Mouse (Mus musculus) heart, embryonic 12.5 days (tissue): ENCODE results near the gene Smarcd2. TPM values are rescaled to one million over a fixed set of nuclear protein-coding genes. Genes with fewer than 3 reads are reported as not detected.
A peak's percentile ranks its signal among the peaks of the same experiment; 100 is the strongest.

Source experiments
- ATAC-seq: fragments of 200-750 bp; cut with Nextera tagmentation; 2 replicates; pipeline ENCODE4 v1.8.0; 2017; ENCODE audit warnings: moderate TSS enrichment, moderate library complexity; ENCODE audit not compliant: insufficient number of reproducible peaks, low FRiP score
- H3K27ac ChIP-seq: fragments of 300-500 bp; sonication (generic); 2 replicates; pipeline ENCODE4 v1.5.1; 2016; ENCODE audit warnings: mild to moderate bottlenecking, moderate library complexity; ENCODE audit not compliant: poor library complexity, severe bottlenecking
- H3K27me3 ChIP-seq: fragments of 300-500 bp; sonication (generic); replicated peaks from 2 replicates; pipeline ENCODE4 v1.6.1; 2016; ENCODE audit warnings: mild to moderate bottlenecking, moderate library complexity
- H3K36me3 ChIP-seq: fragments of 300-500 bp; sonication (generic); 2 replicates; pipeline ENCODE4 v1.6.1; 2016; ENCODE audit warnings: mild to moderate bottlenecking, moderate library complexity
- H3K4me1 ChIP-seq: fragments of 300-500 bp; sonication (generic); replicated peaks from 2 replicates; pipeline ENCODE4 v1.6.1; 2016; ENCODE audit warnings: mild to moderate bottlenecking
- H3K4me2 ChIP-seq: fragments of 300-500 bp; sonication (generic); 2 replicates; pipeline ENCODE4 v1.6.1; 2016; ENCODE audit warnings: mild to moderate bottlenecking, moderate library complexity
- H3K4me3 ChIP-seq: fragments of 300-500 bp; sonication (generic); 2 replicates; pipeline ENCODE4 v1.5.1; 2016; ENCODE audit warnings: mild to moderate bottlenecking
- H3K9ac ChIP-seq: fragments of 300-500 bp; sonication (generic); 2 replicates; pipeline ENCODE4 v1.6.1; 2016; ENCODE audit warnings: mild to moderate bottlenecking, moderate library complexity
- H3K9me3 ChIP-seq: fragments of 300-500 bp; sonication (generic); replicated peaks from 2 replicates; pipeline ENCODE4 v1.6.1; 2016; ENCODE audit warnings: mild to moderate bottlenecking, moderate library complexity
- WGBS: fragments of 180-500 bp; shearing (Covaris S2); methylation state at CpG from one replicate; pipeline ENCODE4 v1.1.7; 2016; 5-methylcytosine and 5-hydroxymethylcytosine counted together
- polyA plus RNA-seq: library from polyadenylated mRNA; unstranded; fragments of >200 nt; fragmentation: Nextera tagmentation; extraction: Ambion mirVana; gene quantifications from 2 replicates; pipeline ENCODE4 v1.2.1, GENCODE M21; 2016

Gene Smarcd2
- polyA plus RNA-seq, 1 experiment from 2014 or later: 25.3 TPM

DNA sequence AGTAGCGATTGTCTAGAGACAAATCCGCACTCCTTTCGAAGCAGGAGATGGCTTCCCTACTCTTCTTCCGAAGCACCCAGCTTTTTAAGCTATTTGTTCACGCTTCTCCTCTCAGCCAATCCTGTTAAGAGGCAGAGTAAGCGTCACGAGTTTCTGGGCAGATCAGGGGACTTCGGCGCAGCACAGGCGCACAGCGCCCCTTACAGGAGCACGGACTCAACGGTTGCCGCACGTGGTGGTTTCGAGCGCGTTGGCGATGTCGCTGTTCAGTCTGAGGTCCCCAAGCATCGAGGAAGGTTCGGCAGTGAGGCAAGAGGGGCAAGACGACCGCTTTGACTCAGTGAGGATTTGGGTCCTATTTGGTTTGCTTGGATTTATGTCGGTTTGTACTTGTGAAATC lies 3.7 kb upstream of the Smarcd2 start, which contains the start of gene Tcam1:
Gene Tcam1, plus strand, starts transcription at position 219 of the 400 bp plus-strand sequence.
- ATAC-seq: peak; percentile 19; the same call in 1 of the 2 replicates
- Histone ChIP-seq H3K9ac (no peak within 1 kb of the TSS), H3K4me2 (peak within 1 kb of the TSS; percentile 55), H3K4me1 (peaks cover 10% of the 10 kb centered on the region), H3K27me3 (no peaks in the 10 kb centered on the region), H3K27ac (no peak within 1 kb of the TSS), H3K9me3 (no peaks in the 10 kb centered on the region), H3K36me3 (no peaks in the 10 kb centered on the region), H3K4me3 (no peak within 1 kb of the TSS; the same call in 1 of the 2 replicates)
- 7% methylated on average over 25 of the region's 25 CpGs for WGBS

DNA sequence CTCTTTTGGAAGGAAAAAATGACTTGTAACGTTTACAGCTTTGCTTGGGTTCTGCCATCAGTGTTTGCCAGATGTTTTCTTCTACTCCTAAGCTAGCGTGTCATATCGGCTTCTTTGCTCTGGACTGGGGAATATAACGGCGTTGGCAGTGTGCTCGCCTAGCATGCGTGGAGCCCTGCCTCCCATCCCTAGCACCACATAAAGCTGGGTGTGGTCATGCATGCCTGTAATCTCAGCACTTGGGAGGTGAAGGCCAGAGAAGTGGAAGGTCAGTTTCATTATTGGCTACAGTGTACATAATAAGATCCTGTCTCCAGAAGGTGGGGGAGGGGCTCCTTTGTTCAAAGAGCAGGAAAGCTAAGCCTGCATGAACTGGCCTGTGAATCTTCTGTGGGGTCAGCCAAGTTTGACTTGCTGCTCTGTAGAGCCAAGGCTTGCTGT lies 2.2 kb upstream of the Smarcd2 start:
- Histone ChIP-seq H3K4me2 (no peak overlapping the region), H3K36me3 (no peaks in the 10 kb centered on the region), H3K9me3 (no peaks in the 10 kb centered on the region), H3K27me3 (no peaks in the 10 kb centered on the region), H3K9ac (no peak overlapping the region), H3K4me3 (no peak overlapping the region), H3K27ac (no peak overlapping the region), H3K4me1 (peaks cover 24% of the 10 kb centered on the region)
- WGBS: 87% methylated on average over 7 of the region's 7 CpGs
- ATAC-seq: no peak

DNA sequence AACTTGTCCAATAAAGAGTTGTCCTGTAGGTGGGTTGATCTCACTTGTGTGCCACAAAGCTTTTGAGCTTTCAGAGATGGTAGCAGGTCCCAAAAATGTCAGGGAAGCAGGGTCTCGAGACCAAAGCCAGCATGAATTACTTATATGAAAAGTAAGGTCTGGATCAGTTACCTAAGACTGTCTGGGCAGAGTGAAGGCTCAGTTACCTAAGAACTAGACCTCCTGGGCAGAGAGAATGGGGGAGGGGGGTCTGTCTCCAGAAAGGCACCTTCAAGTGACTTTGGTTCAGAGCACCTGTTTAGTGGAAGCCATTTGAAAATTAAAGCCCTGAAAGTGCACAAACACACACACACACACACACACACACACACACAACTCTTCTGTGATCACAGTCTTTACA lies 1.6 kb upstream of the Smarcd2 start:
- WGBS: 93% methylated on average over 1 of the region's 1 CpGs
- H3K4me2 ChIP-seq: no peak overlapping the region
- no peak for ATAC-seq

DNA sequence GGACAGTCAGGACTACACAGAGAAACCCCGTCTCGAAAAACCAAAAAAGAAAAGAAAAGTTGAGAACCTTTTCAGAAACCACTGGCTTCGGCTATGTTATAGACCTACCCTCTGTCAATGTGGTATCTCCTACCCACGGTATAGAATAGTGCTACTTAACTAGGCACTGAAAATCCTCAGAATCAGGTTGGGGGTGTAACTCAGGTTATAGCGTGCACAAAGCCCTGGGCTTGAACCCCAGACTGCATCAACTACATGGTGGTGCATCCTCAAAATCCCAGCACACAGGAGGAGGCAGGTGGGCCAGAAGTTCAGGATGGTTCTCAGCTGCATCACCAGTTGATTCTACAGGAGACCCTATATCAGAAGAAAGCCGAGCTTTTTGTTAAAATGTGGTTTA lies 1.0 kb upstream of the Smarcd2 start:
- WGBS: 93% methylated on average over 6 of the region's 6 CpGs
- H3K4me2 ChIP-seq: peak overlapping the region; percentile 87
- H3K9ac ChIP-seq: no peak overlapping the region
- no peaks in the 10 kb centered on the region for H3K36me3 ChIP-seq
- no peak for ATAC-seq
- no peaks in the 10 kb centered on the region for H3K9me3 ChIP-seq
- H3K4me3 ChIP-seq: peak overlapping the region; percentile 95; the same call in 1 of the 2 replicates
- H3K27ac ChIP-seq: no peak overlapping the region
- H3K4me1 ChIP-seq: peaks cover 30% of the 10 kb centered on the region
- no peaks in the 10 kb centered on the region for H3K27me3 ChIP-seq

More for the DNA sequence above, 1.6 kb upstream of the Smarcd2 start:
- Histone ChIP-seq H3K9ac (no peak overlapping the region), H3K36me3 (no peaks in the 10 kb centered on the region), H3K9me3 (no peaks in the 10 kb centered on the region), H3K27me3 (no peaks in the 10 kb centered on the region), H3K4me3 (no peak overlapping the region), H3K4me1 (peaks cover 25% of the 10 kb centered on the region), H3K27ac (no peak overlapping the region)

DNA sequence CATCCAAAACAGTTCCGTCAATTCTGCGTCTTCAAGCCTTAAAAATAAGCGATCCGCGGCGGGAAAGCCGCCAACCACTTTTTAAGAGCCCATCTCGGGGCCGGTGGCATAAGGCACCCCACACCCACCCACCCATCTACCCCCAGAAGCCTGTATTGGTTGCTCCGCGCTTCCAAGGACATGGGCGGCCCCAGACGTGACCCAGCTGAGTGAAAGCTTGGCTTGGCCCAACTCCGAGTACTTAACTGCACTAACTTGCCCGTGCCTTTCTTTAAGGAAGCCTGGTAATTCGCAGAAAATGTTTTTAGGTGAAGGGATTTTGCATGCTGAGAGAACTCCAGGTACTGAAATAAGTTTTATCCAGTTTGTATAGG lies 526 bp upstream of the Smarcd2 start:
- ATAC-seq: no peak
- Histone ChIP-seq H3K9ac (peak overlapping the region; percentile 77), H3K27me3 (no peaks in the 10 kb centered on the region), H3K36me3 (no peaks in the 10 kb centered on the region; the same call in 1 of the 2 replicates), H3K9me3 (no peaks in the 10 kb centered on the region), H3K4me3 (peak overlapping the region; percentile 95), H3K4me2 (peak overlapping the region; percentile 87), H3K27ac (peak overlapping the region; percentile 80), H3K4me1 (peaks cover 35% of the 10 kb centered on the region)
- 18% methylated on average over 16 of the region's 16 CpGs for WGBS

DNA sequence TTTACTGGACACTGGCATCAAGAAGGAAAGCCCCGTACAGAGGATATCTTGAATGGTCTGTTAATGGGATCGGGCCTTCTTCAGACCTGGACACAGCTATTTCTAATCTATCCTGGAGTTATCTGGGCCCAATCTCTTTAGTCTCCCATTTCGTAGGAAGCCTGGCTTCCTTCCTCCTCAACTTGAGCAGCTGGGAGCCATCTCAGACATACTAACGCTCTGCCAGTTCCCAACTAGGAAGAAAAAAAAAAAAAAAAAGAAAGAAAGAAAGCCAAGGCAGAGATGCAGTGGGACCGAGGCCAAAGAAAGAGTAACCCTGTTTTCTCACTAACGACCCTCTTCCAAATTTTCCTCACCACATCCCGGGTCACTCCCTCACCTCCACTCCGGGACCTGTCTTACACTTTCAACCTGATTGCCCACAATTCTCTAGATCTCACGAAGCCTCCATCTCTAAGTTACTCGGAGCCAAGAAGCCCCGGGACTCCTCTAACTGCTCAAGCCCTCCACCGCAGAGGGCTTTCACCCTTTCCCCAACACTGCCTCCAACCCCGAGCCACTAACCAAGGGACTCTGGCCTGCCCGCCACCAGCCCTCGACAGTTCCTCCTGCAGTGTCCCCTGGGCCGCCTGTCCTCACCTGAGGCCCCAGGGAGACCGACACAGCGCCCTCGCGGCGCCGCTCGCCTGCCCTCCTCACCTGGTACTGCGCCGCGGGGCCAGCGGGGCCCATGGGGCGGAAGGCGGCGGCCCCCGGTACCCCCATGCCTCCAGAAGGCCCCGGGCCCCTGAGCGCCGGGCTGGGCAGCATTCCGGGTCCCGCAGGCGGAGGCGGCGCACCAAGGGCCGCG lies 753 bp downstream of the Smarcd2 start:
- 1% methylated on average over 41 of the region's 41 CpGs for WGBS
- ATAC-seq: peak; percentile 38
- Histone ChIP-seq H3K4me1 (peaks cover 47% of the 10 kb centered on the region), H3K4me3 (peak overlapping the region; percentile 95), H3K36me3 (peaks cover 6% of the 10 kb centered on the region), H3K9ac (peak overlapping the region; percentile 98), H3K9me3 (no peaks in the 10 kb centered on the region), H3K4me2 (peak overlapping the region; percentile 87), H3K27me3 (no peaks in the 10 kb centered on the region), H3K27ac (peak overlapping the region; percentile 91)

DNA sequence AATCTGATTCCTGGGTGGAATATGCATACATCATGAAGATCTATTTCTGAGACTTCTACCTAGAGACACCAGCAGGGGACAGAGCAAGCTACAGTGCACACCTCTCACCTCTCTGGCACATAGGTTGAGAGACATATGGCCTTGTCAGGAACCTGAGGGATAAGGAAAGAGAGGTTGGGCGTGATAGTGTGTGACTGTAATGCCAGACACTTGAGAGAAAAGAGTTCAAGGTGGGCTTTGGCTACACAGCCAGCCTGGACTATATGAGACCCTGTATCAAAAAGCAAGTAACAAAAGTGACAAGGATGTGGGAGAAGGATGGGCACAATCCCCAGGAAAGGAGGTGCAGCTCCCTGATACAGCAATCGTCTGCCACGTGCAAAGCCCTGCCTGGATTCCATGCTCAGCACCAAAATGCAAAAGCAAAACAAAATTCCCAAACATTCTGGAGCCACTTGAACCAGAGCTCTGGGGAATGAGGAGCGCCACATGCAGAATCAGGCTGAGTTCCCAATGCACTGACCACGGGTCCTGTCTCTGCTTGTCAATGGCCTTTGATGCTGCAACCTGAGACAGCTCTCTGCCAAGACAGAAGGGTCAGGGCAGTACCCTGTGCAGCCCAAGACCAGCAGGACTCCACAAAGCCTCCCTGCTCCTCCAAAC lies 1.5 kb downstream of the Smarcd2 start:
- Histone ChIP-seq H3K27me3 (no peaks in the 10 kb centered on the region), H3K9me3 (no peaks in the 10 kb centered on the region), H3K36me3 (peaks cover 14% of the 10 kb centered on the region), H3K9ac (peak overlapping the region; percentile 98), H3K4me1 (peaks cover 47% of the 10 kb centered on the region), H3K4me3 (peak overlapping the region; percentile 95), H3K27ac (peak overlapping the region; percentile 91), H3K4me2 (peak overlapping the region; percentile 87)
- 39% methylated on average over 5 of the region's 5 CpGs for WGBS
- ATAC-seq: no peak

DNA sequence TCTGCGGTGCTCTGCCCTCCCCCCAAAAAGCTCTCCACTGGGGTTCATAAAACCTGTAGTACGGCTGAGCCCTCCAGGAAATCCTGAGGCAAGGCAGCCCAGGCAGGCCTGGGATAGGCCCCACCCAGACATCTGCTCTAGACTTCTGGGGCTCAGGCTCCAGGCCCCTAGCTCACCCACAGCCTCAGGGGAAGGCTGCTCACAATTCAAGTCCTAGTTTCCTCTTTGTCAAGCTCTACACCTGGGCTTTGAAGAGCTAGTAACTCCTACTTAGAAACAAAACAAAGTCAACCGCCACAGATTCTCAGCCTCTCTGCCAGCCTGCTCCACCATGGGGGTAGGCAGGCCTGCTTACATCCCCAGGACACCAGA lies 3.7 kb downstream of the Smarcd2 start:
- Histone ChIP-seq H3K9me3 (no peaks in the 10 kb centered on the region), H3K4me3 (no peak overlapping the region), H3K36me3 (peaks cover 36% of the 10 kb centered on the region), H3K4me2 (peak overlapping the region; percentile 5; the same call in 1 of the 2 replicates), H3K9ac (0 out of 2 replicates have a peak overlapping the region, but pooled peaks have one; percentile 19), H3K4me1 (peaks cover 44% of the 10 kb centered on the region), H3K27ac (no peak overlapping the region), H3K27me3 (no peaks in the 10 kb centered on the region)
- WGBS: 57% methylated on average over 3 of the region's 3 CpGs
- no peak for ATAC-seq

DNA sequence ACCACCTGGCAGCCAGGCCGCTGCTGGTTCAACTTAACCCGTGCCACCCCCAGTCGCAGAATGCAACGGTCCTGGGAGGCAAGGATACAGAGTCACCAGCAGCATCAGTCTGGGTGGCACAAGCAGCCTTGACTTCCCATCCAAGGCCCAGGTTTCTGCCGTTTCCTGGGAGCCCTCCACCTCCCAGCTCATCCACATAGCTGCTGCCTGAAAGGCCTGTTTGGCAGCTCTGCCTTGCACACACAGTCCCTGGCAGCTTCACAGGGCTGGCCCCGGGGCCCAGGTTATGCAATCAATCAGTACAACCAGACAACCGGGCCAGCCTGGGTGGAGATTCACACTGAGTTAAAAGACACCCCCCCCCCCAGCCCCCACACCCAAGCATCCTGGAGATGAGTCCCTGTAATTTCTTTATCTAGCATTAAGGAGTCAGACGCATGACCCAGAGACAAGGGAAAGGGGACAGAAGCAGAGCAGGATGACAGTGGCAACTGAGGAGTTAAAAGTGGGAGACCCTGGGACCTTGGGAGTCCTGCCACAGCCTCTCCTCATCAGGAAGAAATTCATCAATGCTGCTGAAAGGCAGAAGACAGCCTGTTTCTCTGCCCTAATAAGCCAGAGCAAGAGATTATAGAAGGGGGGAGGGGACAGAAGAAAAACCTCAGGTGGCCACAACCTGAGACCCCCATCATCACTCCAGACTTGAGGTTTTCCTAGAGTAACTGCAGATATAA lies 4.3 kb downstream of the Smarcd2 start:
- H3K27ac ChIP-seq: no peak overlapping the region
- H3K4me2 ChIP-seq: peak overlapping the region; percentile 5; the same call in 1 of the 2 replicates
- 60% methylated on average over 8 of the region's 8 CpGs for WGBS
- H3K9ac ChIP-seq: no peak overlapping the region
- H3K4me1 ChIP-seq: peaks cover 44% of the 10 kb centered on the region
- H3K9me3 ChIP-seq: no peaks in the 10 kb centered on the region
- no peak overlapping the region for H3K4me3 ChIP-seq
- H3K27me3 ChIP-seq: no peaks in the 10 kb centered on the region
- no peak for ATAC-seq
- H3K36me3 ChIP-seq: peaks cover 41% of the 10 kb centered on the region

DNA sequence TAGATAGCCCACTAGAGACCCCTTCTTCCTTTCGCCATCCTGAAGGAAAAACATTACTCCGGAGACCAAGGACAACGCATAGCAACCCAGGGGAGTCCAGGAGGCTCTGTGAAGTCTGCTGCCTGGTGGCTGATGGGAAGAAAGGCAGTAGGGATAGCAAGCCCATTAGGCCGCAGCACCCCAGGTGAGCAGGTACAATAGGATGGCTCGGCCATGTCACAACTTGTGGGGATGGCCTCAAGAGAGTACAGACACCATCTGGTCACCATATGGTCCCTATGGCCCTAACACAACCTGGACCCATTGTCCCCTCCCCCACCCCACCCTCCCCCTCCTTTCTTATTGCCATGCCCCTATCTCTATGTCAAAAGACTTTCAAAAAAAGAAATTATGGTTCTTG lies 4.9 kb downstream of the Smarcd2 start:
- no peaks in the 10 kb centered on the region for H3K27me3 ChIP-seq
- H3K9ac ChIP-seq: no peak overlapping the region
- peaks cover 47% of the 10 kb centered on the region for H3K36me3 ChIP-seq
- ATAC-seq: no peak
- 64% methylated on average over 5 of the region's 5 CpGs for WGBS
- no peak overlapping the region for H3K4me3 ChIP-seq
- no peaks in the 10 kb centered on the region for H3K9me3 ChIP-seq
- peaks cover 40% of the 10 kb centered on the region for H3K4me1 ChIP-seq
- H3K27ac ChIP-seq: no peak overlapping the region
- H3K4me2 ChIP-seq: no peak overlapping the region
